Mouse (Mus musculus) urinary bladder, postnatal 14 days (tissue): ENCODE results near the gene Umad1.

Source experiments
- DNase-seq: peaks from one replicate; pipeline ENCODE4 v3.0.0; 2021; ENCODE audit warnings: low spot score

The Umad1 gene

GRCm38 (mm10) chr6:8259004-8259666 is at the start of gene Umad1, which contains the start of the genes Rpa3 and Gm45062:
Gene Umad1 (plus strand): TSS chr6:8259288.
Gene Rpa3 (minus strand): TSS chr6:8259173.
Gene Gm45062 (plus strand): TSS chr6:8259450.
- peak; percentile 98 for DNase-seq

GRCm38 (mm10) chr6:8209866-8210186 is 49.3 kb upstream of the Umad1 start:
- no peak for DNase-seq

- DNase-seq = no peak
These were observed 48.4 kb upstream of the Umad1 start for GRCm38 (mm10) chr6:8210661-8211060.

DNA sequence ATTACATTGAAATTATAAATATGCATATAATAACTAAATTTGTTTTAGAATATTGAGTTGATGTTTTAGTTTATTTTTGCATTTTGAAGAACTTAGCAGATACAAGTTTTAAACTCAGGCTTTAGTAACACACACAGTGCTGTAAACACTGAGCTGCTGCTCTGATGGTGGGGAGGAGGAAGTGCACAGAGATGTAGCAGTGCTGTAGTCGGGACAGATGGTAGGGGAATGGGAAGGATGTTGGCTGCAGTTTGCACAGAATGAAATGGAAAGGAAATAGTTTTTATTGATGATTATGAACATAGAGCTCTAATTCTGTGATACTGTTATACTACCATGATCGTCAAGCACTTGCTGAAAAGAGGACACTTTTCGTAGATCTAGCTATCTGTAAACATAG is 32.1 kb upstream of the Umad1 start:
- no peak for DNase-seq

GRCm38 (mm10) chr6:8228596-8228995 is 30.5 kb upstream of the Umad1 start:
- no peak for DNase-seq

GRCm38 (mm10) chr6:8258316-8258715 is 772 bp upstream of the Umad1 start:
- no peak for DNase-seq

DNA sequence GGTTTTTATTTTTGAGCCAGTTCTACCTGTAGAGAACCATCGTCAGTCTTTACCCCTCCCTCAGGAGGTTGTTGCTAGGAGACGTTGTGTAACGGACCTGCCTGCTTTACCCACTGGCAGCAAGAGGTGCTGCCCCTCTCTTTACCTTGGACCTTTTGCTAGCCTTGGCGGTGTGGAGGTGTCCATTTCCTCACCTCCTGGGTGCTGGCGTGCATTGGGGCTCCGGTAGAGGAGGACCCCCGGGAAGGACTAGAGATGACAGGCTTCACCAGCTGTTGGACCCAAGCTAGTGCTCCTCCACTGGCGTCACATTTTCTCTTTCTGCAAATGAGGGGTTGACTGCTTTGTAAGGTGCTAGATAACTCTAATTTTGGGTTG is 568 bp downstream of the Umad1 start:
- no peak for DNase-seq

DNA sequence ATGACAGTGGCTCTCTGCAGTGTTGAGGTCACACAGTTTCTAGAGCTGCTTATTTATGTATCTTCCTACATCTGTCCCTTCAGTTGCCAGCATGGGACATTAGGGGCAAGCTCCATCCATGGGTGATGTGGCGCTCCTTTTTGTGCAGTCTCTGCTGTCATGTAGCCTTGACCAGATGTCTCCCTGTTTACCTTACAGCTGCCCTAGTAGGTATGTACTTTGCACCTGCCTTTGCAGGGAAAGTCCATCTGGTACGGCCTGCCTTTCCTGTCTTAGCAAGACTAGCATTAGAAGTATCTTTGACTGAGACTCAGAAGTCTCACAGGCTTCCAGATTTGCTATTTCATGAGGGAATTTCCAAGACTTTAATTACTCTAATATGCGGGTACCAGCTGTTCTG is 12.0 kb downstream of the Umad1 start:
- no peak for DNase-seq

DNA sequence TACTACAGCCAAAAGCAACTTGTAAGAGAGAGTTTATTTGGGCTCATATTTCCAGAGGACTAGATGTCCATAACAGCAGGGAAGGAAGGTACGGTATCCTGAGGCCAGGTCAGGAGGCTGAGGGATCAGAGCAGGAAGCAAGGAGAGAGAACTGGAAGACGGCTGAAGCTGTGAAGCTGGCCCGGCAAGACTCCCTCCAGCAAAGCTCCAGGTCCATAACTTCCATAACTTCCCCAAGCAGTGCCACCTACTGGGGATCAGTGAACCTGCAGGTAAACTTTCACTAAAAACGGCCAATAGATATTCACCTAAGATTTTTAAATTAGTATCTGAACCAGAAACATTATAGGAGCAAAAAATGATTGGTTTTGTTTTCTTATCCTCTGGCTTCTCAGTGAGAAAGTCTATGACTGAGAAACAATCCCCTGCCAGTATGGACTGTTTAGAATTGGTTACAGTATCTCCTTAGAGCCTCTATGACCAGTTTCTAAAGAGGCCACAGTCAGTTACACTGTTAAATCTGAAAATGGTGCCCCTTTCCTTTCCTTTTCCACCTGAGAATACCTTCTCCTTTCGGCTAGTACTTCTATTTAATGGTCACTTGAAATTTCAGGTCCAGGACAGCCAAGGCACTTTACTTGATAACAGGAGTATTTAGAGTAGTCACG is 15.4 kb downstream of the Umad1 start:
- DNase-seq = peak; percentile 57

GRCm38 (mm10) chr6:8275098-8275497 is 16.0 kb downstream of the Umad1 start:
- peak; percentile 66 for DNase-seq

GRCm38 (mm10) chr6:8276431-8276830 is 17.3 kb downstream of the Umad1 start:
- DNase-seq = no peak

- no peak for DNase-seq
These were observed 19.4 kb downstream of the Umad1 start for GRCm38 (mm10) chr6:8278426-8279002.

DNA sequence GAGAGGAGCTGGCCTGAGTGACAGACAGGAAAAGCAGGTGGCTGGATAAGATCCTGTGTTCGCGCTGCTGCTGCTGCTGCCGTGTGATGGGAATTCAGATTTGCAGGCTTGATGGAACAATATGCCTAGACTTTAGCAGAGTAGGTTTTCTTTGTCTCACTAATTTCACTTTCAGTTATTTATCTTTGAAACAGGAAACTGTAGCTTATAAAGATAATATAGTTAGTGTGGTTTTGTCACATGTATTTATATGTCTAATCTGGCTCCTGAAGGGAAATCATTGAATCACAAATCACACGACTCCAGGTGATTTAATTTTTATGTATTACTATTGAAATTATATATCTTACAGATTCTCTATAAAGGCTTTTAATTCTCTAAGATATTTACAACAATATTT is 24.2 kb downstream of the Umad1 start:
- DNase-seq = no peak

DNA sequence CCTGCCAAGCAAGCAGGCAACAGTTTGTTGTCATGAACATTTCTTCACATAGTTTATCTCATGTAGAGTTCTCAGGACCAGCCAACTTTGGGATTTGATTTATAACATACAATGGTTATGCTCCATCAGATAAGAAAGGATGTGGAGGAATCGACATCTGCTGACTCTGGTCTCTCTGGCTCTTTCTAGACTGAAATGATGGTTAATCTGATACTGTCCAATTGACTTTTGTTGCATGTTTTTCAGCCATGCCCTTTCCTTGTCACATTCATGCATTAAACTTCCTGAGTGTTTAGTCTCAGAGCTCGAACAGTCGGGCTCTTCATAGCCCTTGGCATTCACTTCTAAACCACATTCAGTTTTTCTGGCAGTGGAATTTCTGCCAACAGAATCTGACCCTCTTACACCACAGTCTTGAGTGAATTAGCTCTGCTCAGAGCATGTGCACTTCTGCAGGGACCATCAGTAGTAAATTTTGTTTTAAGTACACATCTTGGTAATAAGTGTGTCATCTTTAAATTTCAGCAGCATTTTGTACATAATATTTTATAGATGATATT is 26.4 kb downstream of the Umad1 start:
- no peak for DNase-seq

GRCm38 (mm10) chr6:8286146-8286545 is 27.1 kb downstream of the Umad1 start:
- no peak for DNase-seq

- no peak for DNase-seq
These were observed 29.9 kb downstream of the Umad1 start for GRCm38 (mm10) chr6:8288755-8289580.

DNA sequence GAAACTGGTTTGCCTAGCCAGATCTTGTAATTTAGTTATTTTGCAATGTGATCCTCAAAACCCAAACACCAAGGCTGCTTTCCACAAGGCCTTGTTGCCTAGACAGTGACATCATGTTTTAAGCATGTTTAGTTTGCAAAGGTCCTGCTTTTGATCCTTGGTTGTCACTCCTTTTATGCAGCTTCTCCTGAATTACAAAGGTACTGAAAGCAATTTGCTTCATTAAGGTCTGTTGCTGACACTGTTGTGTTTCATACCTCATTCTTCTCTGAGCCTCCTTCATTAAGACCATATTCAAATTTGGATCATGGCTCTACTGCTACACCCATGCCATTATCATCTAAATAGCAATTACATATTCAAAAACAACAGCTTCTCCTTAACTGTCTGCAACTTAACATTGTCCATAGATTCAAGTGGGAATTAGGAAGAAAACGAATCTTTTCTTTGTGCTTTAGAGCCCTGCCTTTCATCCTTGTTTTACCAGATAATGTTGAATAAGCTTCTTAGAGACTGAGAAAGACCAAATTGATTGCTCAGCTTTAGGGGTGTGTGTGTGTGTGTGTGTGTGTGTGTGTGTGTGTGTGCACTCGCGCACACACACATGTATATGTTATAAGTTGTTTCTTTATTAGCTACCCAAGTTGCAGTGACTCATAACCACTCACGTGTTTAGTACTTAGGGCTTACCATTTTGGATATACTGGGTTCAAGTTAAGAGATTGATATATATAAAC is 35.1 kb downstream of the Umad1 start:
- no peak for DNase-seq

DNA sequence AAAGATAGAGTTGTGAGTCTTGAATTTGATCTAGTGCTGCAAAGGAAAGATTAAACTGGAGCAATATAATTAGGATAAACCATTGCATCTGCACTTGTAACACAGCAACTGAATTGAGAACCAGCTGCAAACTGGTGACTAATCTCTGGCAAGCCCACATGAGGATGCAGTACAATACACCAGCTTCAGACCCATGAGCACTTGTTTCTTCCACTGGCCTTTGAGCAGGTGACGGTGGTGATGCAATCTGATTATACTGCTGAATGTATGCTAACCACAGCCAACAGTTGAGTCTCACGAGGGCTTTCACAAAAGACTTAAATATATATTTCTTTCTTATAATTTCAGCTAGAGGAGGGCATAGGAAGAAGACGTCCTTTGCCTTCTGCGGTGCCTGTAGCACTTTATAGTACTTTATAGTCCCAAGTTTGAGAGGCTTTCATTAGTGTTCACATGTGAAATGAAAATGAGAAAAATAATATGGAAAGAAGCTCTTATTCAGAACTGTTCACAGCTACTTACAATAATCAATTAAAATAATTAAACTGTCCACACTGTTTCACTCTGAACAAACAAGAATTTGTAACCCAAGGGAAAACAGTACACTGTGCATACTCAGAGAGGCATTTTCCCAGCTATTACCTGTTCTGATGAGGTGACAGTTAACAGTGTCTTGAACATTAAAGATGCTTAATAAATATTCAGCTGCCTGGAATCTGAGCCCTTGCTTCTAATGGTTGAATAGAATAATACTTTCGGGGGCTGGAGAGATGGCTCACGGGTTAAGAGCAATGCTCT is 40.2 kb downstream of the Umad1 start:
- no peak for DNase-seq

- DNase-seq = no peak
These were observed 49.0 kb downstream of the Umad1 start for GRCm38 (mm10) chr6:8307878-8308775.

DNA sequence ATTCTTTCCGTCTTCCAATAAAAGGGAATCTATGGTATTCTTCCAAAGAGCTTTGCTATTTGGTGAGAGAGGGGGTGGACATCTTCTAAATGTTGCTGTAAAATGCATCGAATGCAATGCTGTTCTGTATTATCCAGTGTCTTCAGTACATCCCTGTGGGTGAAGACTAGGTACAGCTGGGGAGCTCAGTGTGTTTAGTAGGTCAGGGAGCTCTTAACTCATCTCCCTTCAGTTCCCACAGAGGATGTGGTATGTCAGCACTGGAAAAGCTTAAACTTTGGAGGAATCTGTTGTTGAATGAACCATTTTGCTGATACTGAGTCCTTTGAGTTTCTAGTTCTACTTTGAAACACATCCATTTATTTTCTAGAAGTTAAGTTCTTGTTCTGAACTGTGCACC is 53.5 kb downstream of the Umad1 start:
- no peak for DNase-seq
